Mouse (Mus musculus): ENCODE measurements around the gene Gart. TPM values are rescaled to one million over a fixed set of nuclear protein-coding genes. Genes with fewer than 3 reads are reported as not detected.
"Not testable (repeated sequence)": the region's sequence is repeated elsewhere in the genome, so short reads cannot be mapped to it uniquely, and the experiment has no call there.

Gene Gart
- polyA plus RNA-seq, 1 experiment from 2014 or later = 58.6 TPM

DNA sequence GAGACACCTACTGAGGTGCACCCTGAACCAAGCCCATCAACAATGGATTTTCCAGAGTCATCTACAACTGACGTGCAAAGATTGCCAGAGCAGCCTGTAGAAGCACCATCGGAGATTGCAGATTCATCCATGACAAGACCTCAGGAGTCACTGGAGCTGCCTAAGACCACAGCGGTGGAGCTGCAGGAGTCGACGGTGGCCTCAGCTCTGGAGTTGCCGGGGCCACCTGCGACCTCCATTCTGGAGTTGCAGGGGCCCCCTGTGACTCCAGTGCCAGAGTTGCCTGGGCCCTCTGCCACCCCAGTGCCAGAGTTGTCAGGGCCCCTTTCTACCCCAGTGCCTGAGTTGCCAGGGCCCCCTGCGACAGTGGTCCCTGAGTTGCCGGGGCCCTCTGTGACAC, 8.5 kb upstream of the Gart start:
- ATAC-seq = no peak
- Histone ChIP-seq H3K4me2 (ENCODE audit: low read length) (no peak overlapping the region), H3K9me3 (ENCODE audit: control insufficient read depth, low read length) (no peaks in the 10 kb centered on the region), H3K27me3 (replicated peaks; ENCODE audit: control insufficient read depth, insufficient read depth, low read length) (no peaks in the 10 kb centered on the region), H3K4me1 (ENCODE audit: control insufficient read depth, insufficient read depth, low read depth, low read length) (peaks cover under 1% of the 10 kb centered on the region; the same call in 1 of the 2 replicates), H3K9ac (ENCODE audit: low read depth, low read length) (no peak overlapping the region), H3K27ac (ENCODE audit: low read depth, low read length) (no peak overlapping the region), H3K4me3 (ENCODE audit: low read length) (no peak overlapping the region), H3K36me3 (ENCODE audit: control insufficient read depth, insufficient read depth, low read length) (peaks cover 61% of the 10 kb centered on the region)
- 93% methylated on average over 7 of the region's 9 CpGs for WGBS

DNA sequence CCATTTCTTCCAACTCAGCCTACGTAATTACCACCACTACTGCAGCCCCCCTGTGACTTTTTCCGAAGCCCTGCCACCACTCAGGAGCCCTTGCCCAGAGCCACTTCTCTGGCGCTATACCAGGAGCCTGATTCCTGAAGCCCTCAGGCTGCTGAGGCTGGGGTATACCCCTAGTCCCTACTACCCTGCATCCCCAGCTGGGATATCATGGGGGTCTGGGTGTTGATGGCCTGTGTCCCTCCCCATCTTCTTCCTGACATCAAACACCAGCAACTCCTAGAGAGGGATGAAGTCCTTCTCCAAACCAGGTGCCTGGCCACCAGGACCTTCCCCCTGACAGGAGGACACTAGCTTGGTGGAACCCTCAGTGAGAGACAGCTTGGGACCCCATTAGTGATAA, 5.4 kb upstream of the Gart start:
- H3K36me3 ChIP-seq (ENCODE audit: control insufficient read depth, insufficient read depth, low read length) = peaks cover 30% of the 10 kb centered on the region
- ATAC-seq = no peak

DNA sequence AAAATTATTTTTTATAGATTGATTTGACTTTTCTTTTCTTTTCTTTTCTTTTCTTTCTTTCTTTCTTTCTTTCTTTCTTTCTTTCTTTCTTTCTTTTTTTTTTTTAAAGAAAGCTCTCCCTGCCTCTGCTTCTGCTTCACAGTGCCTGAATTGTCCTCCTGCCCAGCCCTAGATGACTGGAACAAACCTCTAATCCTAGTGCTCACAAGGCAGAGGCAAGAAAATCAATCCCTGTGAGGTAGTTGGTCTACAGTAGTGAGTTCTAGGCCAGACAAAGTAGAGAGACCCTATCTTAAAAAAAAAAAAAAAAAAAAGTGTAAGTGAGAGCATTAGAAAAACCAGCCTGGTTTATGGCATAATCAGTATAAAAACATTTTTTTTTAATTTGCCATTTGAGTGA, 3.0 kb upstream of the Gart start:
- no peak for ATAC-seq
- H3K27ac ChIP-seq (ENCODE audit: low read depth, low read length) = no peak overlapping the region
- no peak overlapping the region for H3K4me3 ChIP-seq (ENCODE audit: low read length)
- H3K4me2 ChIP-seq (ENCODE audit: low read length) = no peak overlapping the region
- H3K9me3 ChIP-seq (ENCODE audit: control insufficient read depth, low read length) = no peaks in the 10 kb centered on the region
- peaks cover 14% of the 10 kb centered on the region for H3K4me1 ChIP-seq (ENCODE audit: control insufficient read depth, insufficient read depth, low read depth, low read length)
- H3K36me3 ChIP-seq (ENCODE audit: control insufficient read depth, insufficient read depth, low read length) = peaks cover 8% of the 10 kb centered on the region
- H3K27me3 ChIP-seq (replicated peaks; ENCODE audit: control insufficient read depth, insufficient read depth, low read length) = no peaks in the 10 kb centered on the region
- H3K9ac ChIP-seq (ENCODE audit: low read depth, low read length) = no peak overlapping the region

More for the DNA sequence above, 5.4 kb upstream of the Gart start:
- Histone ChIP-seq H3K27ac (ENCODE audit: low read depth, low read length) (no peak overlapping the region), H3K4me2 (ENCODE audit: low read length) (no peak overlapping the region), H3K9me3 (ENCODE audit: control insufficient read depth, low read length) (no peaks in the 10 kb centered on the region), H3K4me1 (ENCODE audit: control insufficient read depth, insufficient read depth, low read depth, low read length) (peaks cover 10% of the 10 kb centered on the region), H3K9ac (ENCODE audit: low read depth, low read length) (no peak overlapping the region), H3K27me3 (replicated peaks; ENCODE audit: control insufficient read depth, insufficient read depth, low read length) (no peaks in the 10 kb centered on the region), H3K4me3 (ENCODE audit: low read length) (no peak overlapping the region)
- WGBS = 84% methylated on average over 3 of the region's 3 CpGs

DNA sequence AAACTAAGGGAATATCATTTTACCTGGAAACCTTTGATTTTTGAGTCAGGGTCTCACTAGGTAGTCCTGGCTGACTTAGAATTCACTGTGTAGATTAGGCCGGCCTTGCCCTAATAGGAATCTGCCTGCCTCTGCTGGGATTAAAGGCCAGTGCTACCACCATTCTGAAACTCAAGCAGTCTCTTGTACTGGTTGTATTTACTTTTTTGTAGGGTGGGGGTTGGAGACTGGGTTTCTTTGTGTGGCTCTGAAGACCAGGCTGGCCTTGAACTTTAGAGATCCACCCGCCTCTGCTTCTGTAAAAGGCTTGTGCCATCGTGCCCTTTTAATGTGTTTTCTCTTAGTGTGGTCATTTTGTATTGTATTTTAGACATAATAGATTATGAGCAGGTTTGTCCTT, 2.5 kb upstream of the Gart start:
- 57% methylated on average over 3 of the region's 3 CpGs for WGBS
- no peak for ATAC-seq
- peak overlapping the region; percentile 28 for H3K4me3 ChIP-seq (ENCODE audit: low read length)
- peaks cover 5% of the 10 kb centered on the region for H3K36me3 ChIP-seq (ENCODE audit: control insufficient read depth, insufficient read depth, low read length)
- no peak overlapping the region for H3K9ac ChIP-seq (ENCODE audit: low read depth, low read length)
- no peak overlapping the region for H3K27ac ChIP-seq (ENCODE audit: low read depth, low read length)
- no peaks in the 10 kb centered on the region for H3K27me3 ChIP-seq (replicated peaks; ENCODE audit: control insufficient read depth, insufficient read depth, low read length)
- H3K9me3 ChIP-seq (ENCODE audit: control insufficient read depth, low read length) = no peaks in the 10 kb centered on the region
- peaks cover 14% of the 10 kb centered on the region for H3K4me1 ChIP-seq (ENCODE audit: control insufficient read depth, insufficient read depth, low read depth, low read length)
- peak overlapping the region; percentile 61 for H3K4me2 ChIP-seq (ENCODE audit: low read length)

DNA sequence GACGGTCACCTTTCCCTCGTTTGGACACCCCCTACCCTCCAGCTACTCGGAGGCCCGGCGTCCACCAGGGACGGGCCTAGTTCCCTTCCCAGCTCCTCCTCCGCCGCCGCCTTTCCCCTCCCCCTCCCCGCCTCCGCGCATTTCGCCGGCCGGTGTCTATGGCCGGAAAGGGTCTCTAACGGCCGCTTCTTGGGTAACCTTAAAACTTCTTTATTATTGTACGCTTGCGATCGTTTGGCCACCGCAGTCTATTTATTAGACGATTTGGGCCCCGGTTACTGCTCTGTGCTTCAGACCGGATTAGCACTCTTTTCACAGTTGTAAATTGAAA, 1.4 kb upstream of the Gart start:
- Histone ChIP-seq H3K4me3 (ENCODE audit: low read length) (peak overlapping the region; percentile 81), H3K9me3 (ENCODE audit: control insufficient read depth, low read length) (no peaks in the 10 kb centered on the region), H3K9ac (ENCODE audit: low read depth, low read length) (peak overlapping the region; percentile 84), H3K36me3 (ENCODE audit: control insufficient read depth, insufficient read depth, low read length) (peaks cover 5% of the 10 kb centered on the region), H3K27ac (ENCODE audit: low read depth, low read length) (peak overlapping the region; percentile 97), H3K27me3 (replicated peaks; ENCODE audit: control insufficient read depth, insufficient read depth, low read length) (no peaks in the 10 kb centered on the region), H3K4me1 (ENCODE audit: control insufficient read depth, insufficient read depth, low read depth, low read length) (peaks cover 14% of the 10 kb centered on the region), H3K4me2 (ENCODE audit: low read length) (peak overlapping the region; percentile 65)
- WGBS = 0% methylated on average over 22 of the region's 25 CpGs
- peak; percentile 28 for ATAC-seq

DNA sequence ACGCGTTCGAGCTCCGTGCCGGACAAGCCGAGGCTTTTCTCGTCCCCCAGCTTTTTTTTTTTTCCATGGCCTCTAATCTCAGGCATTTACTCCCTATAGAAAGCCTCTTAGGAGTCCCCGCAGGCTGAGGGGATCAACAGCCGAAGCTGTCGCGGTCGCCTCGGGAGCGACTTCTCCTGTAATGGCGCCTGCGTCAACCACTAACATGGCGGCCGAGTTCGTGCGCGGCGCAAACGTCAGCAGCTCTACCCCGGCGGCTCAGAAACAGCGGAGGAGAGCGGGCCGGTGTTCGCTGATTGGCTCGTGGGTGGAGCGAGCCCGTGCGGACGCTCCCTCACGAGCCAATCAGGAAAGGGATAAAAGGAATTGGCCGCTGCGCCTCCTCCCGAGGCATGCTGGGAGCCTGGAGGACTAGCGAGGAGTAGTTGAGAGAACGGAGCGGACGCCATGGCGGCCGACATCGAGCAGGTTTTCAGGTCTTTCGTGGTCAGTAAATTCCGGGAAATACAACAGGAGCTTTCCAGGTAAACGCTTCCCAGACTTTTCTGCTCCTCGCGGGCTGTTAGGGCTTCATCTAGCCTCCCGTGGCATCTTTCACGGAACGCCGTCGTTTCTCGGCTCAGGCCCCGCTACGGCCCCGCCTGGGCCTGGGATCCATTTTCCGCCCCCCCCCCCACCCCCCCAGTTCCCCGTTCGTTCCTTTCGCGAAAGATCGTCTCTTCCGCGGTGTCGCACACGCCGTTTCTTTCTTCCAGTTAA, 888 bp upstream of the Gart start, which contains the start of gene Son:
Gene Son, plus strand, starts transcription at position 46 of the 759 bp plus-strand sequence.
- peak within 1 kb of the TSS; percentile 80 for H3K4me2 ChIP-seq (ENCODE audit: low read length)
- no peaks in the 10 kb centered on the region for H3K9me3 ChIP-seq (ENCODE audit: control insufficient read depth, low read length)
- H3K4me3 ChIP-seq (ENCODE audit: low read length) = peak within 1 kb of the TSS; percentile 81
- WGBS = under 1% methylated on average over 69 of the region's 70 CpGs
- ATAC-seq = peak; percentile 97
- H3K9ac ChIP-seq (ENCODE audit: low read depth, low read length) = peak within 1 kb of the TSS; percentile 84
- H3K4me1 ChIP-seq (ENCODE audit: control insufficient read depth, insufficient read depth, low read depth, low read length) = peaks cover 14% of the 10 kb centered on the region
- H3K27ac ChIP-seq (ENCODE audit: low read depth, low read length) = peak within 1 kb of the TSS; percentile 100
- no peaks in the 10 kb centered on the region for H3K27me3 ChIP-seq (replicated peaks; ENCODE audit: control insufficient read depth, insufficient read depth, low read length)
- peaks cover 5% of the 10 kb centered on the region for H3K36me3 ChIP-seq (ENCODE audit: control insufficient read depth, insufficient read depth, low read length)

DNA sequence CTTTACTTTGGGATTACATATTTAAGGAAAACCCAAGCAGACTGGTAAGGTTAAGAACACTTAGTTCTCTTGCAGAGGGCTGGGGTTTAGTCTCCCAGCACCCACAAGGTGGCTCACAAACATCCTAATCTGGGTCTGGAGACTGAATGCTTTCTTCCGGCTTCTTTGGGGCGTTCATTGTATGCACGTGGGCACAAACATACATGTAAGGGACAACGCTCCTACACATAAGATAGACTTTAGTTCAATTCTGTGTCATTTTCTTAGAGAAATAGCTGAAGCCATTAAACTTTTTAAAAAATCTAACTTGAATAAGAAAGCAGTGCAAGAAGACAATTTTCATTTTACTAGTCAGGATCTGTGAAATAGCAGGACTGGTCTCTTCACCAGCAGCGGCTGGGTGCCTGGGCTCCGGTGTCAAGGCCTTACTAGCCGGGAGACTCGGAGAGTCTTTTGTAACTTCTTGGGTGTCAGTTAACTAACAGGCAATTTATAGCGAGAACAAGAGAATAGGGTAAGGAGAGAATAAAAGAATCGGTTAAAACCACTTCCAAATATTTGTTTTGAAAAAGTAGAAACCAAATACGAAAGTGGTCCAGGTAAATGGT, 653 bp downstream of the Gart start:
- Histone ChIP-seq H3K4me1 (ENCODE audit: control insufficient read depth, insufficient read depth, low read depth, low read length) (peaks cover 14% of the 10 kb centered on the region), H3K9ac (ENCODE audit: low read depth, low read length) (peak overlapping the region; percentile 81), H3K9me3 (ENCODE audit: control insufficient read depth, low read length) (no peaks in the 10 kb centered on the region), H3K4me3 (ENCODE audit: low read length) (peak overlapping the region; percentile 81), H3K27ac (ENCODE audit: low read depth, low read length) (no peak overlapping the region; the same call in none of the 2 replicates), H3K27me3 (replicated peaks; ENCODE audit: control insufficient read depth, insufficient read depth, low read length) (no peaks in the 10 kb centered on the region), H3K36me3 (ENCODE audit: control insufficient read depth, insufficient read depth, low read length) (peaks cover 4% of the 10 kb centered on the region; the same call in 1 of the 2 replicates), H3K4me2 (ENCODE audit: low read length) (peak overlapping the region; percentile 80)
- under 1% methylated on average over 11 of the region's 11 CpGs for WGBS
- ATAC-seq = no peak

DNA sequence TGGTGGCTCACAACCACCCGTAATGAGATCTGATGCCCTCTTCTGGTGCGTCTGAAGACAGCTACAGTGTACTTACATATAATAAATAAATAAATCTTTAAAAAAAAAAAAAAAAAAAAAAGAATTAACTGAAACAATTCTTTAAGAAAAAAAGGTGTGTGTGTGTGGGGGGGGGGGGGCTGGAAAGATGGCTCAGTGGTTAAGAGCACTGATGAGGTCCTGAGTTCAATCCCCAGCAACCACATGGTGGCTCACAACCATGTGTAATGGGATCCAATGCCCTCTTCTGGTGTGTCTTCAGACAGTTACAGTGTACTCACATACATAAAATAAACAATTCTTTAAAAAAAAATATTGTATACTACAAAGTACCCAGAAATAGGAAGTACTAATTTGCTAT, 1.3 kb downstream of the Gart start:
- WGBS = no CpG with 5 or more reads among the region's 2 CpGs
- not testable (repeated sequence) for ATAC-seq; H3K36me3 ChIP-seq (ENCODE audit: control insufficient read depth, insufficient read depth, low read length); H3K27ac ChIP-seq (ENCODE audit: low read depth, low read length); H3K9me3 ChIP-seq (ENCODE audit: control insufficient read depth, low read length); H3K27me3 ChIP-seq (replicated peaks; ENCODE audit: control insufficient read depth, insufficient read depth, low read length); H3K4me2 ChIP-seq (ENCODE audit: low read length); H3K9ac ChIP-seq (ENCODE audit: low read depth, low read length); H3K4me3 ChIP-seq (ENCODE audit: low read length)
- peaks cover 14% of the 10 kb centered on the region for H3K4me1 ChIP-seq (ENCODE audit: control insufficient read depth, insufficient read depth, low read depth, low read length)

DNA sequence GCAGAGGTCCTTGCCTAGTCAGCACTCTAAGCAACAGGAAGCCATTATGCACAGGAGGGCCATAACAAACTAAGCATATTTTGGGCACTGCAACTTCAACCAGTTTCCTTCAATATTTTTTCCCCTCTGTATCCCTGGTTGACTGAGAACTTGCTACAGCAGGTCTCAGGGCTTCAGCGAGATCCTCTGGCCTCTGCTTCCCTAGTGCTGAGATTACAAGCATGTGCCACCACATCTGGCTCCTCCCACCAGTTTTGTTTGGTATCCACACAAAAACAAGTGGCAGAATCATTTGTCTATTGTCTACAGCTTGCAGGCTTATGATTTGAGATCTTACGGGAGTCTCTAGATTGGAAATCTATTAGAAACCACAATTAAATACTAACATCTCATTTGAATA, 1.9 kb downstream of the Gart start:
- Histone ChIP-seq H3K36me3 (ENCODE audit: control insufficient read depth, insufficient read depth, low read length) (peaks cover 11% of the 10 kb centered on the region), H3K4me1 (ENCODE audit: control insufficient read depth, insufficient read depth, low read depth, low read length) (peaks cover 12% of the 10 kb centered on the region), H3K9ac (ENCODE audit: low read depth, low read length) (no peak overlapping the region), H3K4me3 (ENCODE audit: low read length) (no peak overlapping the region), H3K9me3 (ENCODE audit: control insufficient read depth, low read length) (no peaks in the 10 kb centered on the region), H3K27ac (ENCODE audit: low read depth, low read length) (no peak overlapping the region), H3K4me2 (ENCODE audit: low read length) (no peak overlapping the region), H3K27me3 (replicated peaks; ENCODE audit: control insufficient read depth, insufficient read depth, low read length) (no peaks in the 10 kb centered on the region)
- WGBS = 90% methylated on average over 2 of the region's 2 CpGs
- ATAC-seq = no peak

Measured in hindbrain, embryonic 16.5 days (tissue).